Mouse (Mus musculus) stomach, embryonic 14.5 days (tissue): ENCODE data around the gene Ntng2. TPM values are rescaled to one million over a fixed set of nuclear protein-coding genes. Genes with fewer than 3 reads are reported as not detected.

ENCODE experiments used
- ATAC-seq: fragments of 200-750 bp; cut with Nextera tagmentation; 2 replicates; pipeline ENCODE4 v1.8.0; 2017; ENCODE audit warnings: low read depth, moderate TSS enrichment; ENCODE audit not compliant: insufficient number of reproducible peaks, insufficient read depth, low FRiP score
- H3K27ac ChIP-seq: fragments of 300-500 bp; sonication (generic); 2 replicates; pipeline ENCODE4 v1.5.1; 2014; ENCODE audit warnings: mild to moderate bottlenecking, low read length, moderate library complexity, mixed read lengths
- H3K27me3 ChIP-seq: fragments of 300-500 bp; sonication (generic); 2 replicates; pipeline ENCODE4 v1.6.1; 2014; ENCODE audit warnings: low read length, control low read depth, mixed read lengths; ENCODE audit not compliant: control insufficient read depth, insufficient read depth
- H3K36me3 ChIP-seq: fragments of 300-500 bp; sonication (generic); 2 replicates; pipeline ENCODE4 v1.6.1; 2014; ENCODE audit warnings: mild to moderate bottlenecking, control low read depth, low read length, moderate library complexity, mixed read lengths; ENCODE audit not compliant: control insufficient read depth, insufficient read depth
- H3K4me1 ChIP-seq: fragments of 300-500 bp; sonication (generic); 2 replicates; pipeline ENCODE4 v1.6.1; 2014; ENCODE audit warnings: low read length, control low read depth, mixed read lengths; ENCODE audit not compliant: control insufficient read depth, insufficient read depth
- H3K4me2 ChIP-seq: fragments of 300-500 bp; sonication (generic); replicated peaks from 2 replicates; pipeline ENCODE4 v1.6.1; 2014; ENCODE audit warnings: low read depth, low read length, control low read depth
- H3K4me3 ChIP-seq: fragments of 300-500 bp; sonication (generic); 2 replicates; pipeline ENCODE4 v1.5.1; 2014; ENCODE audit warnings: low read depth, low read length, control low read depth
- H3K9ac ChIP-seq: fragments of 300-500 bp; sonication (generic); replicated peaks from 2 replicates; pipeline ENCODE4 v1.6.1; 2014; ENCODE audit warnings: low read depth, mild to moderate bottlenecking, control low read depth, low read length, moderate library complexity, mixed read lengths
- H3K9me3 ChIP-seq: fragments of 300-500 bp; sonication (generic); 2 replicates; pipeline ENCODE4 v1.6.1; 2016; ENCODE audit warnings: low read depth, low read length, control low read depth; ENCODE audit not compliant: control insufficient read depth
- WGBS: fragments of 180-500 bp; shearing (Covaris S2); extraction: QIAGEN DNeasy Blood & Tissue Kit; methylation state at CpG from one replicate; pipeline ENCODE4 v1.1.7; 2014; 5-methylcytosine and 5-hydroxymethylcytosine counted together
- polyA plus RNA-seq: library from polyadenylated mRNA; unstranded; fragments of >200 nt; fragmentation: Nextera tagmentation; extraction: Ambion mirVana; gene quantifications from 2 replicates; pipeline ENCODE4 v1.2.1, GENCODE M21; 2014

Gene Ntng2
- polyA plus RNA-seq, 1 experiment from 2014 or later = 0.49 TPM

GRCm38 (mm10) chr2:29247386-29247785 lies 5.4 kb downstream of the Ntng2 start:
- H3K4me3 ChIP-seq = no peak overlapping the region
- 67% methylated on average over 2 of the region's 2 CpGs for WGBS
- H3K4me2 ChIP-seq = no peak overlapping the region
- no peaks in the 10 kb centered on the region for H3K36me3 ChIP-seq
- H3K4me1 ChIP-seq = peaks cover 16% of the 10 kb centered on the region; the same call in 1 of the 2 replicates
- H3K27ac ChIP-seq = no peak overlapping the region
- H3K9ac ChIP-seq = no peak overlapping the region
- H3K9me3 ChIP-seq = peaks cover 4% of the 10 kb centered on the region; the same call in 1 of the 2 replicates
- H3K27me3 ChIP-seq = peaks cover 30% of the 10 kb centered on the region
- ATAC-seq = no peak

GRCm38 (mm10) chr2:29246891-29247290 lies 5.9 kb downstream of the Ntng2 start:
- Histone ChIP-seq H3K4me2 (no peak overlapping the region), H3K27me3 (peaks cover 27% of the 10 kb centered on the region), H3K27ac (no peak overlapping the region), H3K4me3 (no peak overlapping the region), H3K36me3 (no peaks in the 10 kb centered on the region), H3K9me3 (peaks cover 4% of the 10 kb centered on the region; the same call in 1 of the 2 replicates), H3K4me1 (peaks cover 16% of the 10 kb centered on the region; the same call in 1 of the 2 replicates), H3K9ac (no peak overlapping the region)
- WGBS = 71% methylated on average over 7 of the region's 7 CpGs
- ATAC-seq = no peak

- no peak overlapping the region for H3K27ac ChIP-seq
- H3K4me1 ChIP-seq = peaks cover 10% of the 10 kb centered on the region; the same call in 1 of the 2 replicates
- H3K9me3 ChIP-seq = peaks cover 4% of the 10 kb centered on the region; the same call in 1 of the 2 replicates
- H3K4me3 ChIP-seq = no peak overlapping the region
- H3K36me3 ChIP-seq = no peaks in the 10 kb centered on the region
- H3K27me3 ChIP-seq = peaks cover 22% of the 10 kb centered on the region
- no peak overlapping the region for H3K4me2 ChIP-seq
- H3K9ac ChIP-seq = no peak overlapping the region
- ATAC-seq = no peak
- 49% methylated on average over 3 of the region's 3 CpGs for WGBS
Measured at GRCm38 (mm10) chr2:29246275-29246674, 6.5 kb downstream of the Ntng2 start.

- no peaks in the 10 kb centered on the region for H3K36me3 ChIP-seq
- H3K27me3 ChIP-seq = peaks cover 20% of the 10 kb centered on the region
- H3K4me3 ChIP-seq = no peak overlapping the region
- peaks cover 4% of the 10 kb centered on the region; the same call in 1 of the 2 replicates for H3K4me1 ChIP-seq
- H3K4me2 ChIP-seq = no peak overlapping the region
- WGBS = 39% methylated on average over 10 of the region's 10 CpGs
- no peak overlapping the region for H3K9ac ChIP-seq
- peaks cover 4% of the 10 kb centered on the region; the same call in 1 of the 2 replicates for H3K9me3 ChIP-seq
- no peak overlapping the region for H3K27ac ChIP-seq
- no peak for ATAC-seq
Measured at GRCm38 (mm10) chr2:29245341-29245779, 7.4 kb downstream of the Ntng2 start.

GRCm38 (mm10) chr2:29239329-29239728 lies 13.5 kb downstream of the Ntng2 start:
- 66% methylated on average over 17 of the region's 17 CpGs for WGBS
- Histone ChIP-seq H3K9me3 (peaks cover 4% of the 10 kb centered on the region; the same call in 1 of the 2 replicates), H3K4me3 (no peak overlapping the region), H3K9ac (no peak overlapping the region), H3K4me1 (no peaks in the 10 kb centered on the region), H3K27ac (no peak overlapping the region), H3K27me3 (no peaks in the 10 kb centered on the region), H3K4me2 (no peak overlapping the region), H3K36me3 (no peaks in the 10 kb centered on the region)
- no peak for ATAC-seq

DNA sequence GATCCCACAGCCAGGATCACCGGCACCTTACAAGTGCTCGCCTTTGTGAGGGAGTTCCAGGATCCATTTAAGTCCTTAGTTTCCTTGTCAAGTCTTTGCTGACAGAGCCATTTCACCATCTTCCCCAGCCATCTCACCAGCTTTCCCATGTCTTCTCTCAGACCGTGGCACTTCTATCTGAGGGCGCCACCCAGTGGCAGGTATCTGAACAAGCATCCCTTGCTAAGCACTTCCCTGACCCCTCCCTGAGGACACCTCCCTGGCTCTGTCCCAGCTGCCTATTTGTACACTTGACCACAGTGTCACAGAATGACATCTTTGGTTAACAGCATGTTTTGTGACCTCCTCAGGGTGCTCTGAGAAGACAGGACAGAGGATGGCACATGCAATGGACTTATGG lies 15.2 kb downstream of the Ntng2 start:
- no peaks in the 10 kb centered on the region for H3K27me3 ChIP-seq
- H3K4me3 ChIP-seq = no peak overlapping the region
- no peak for ATAC-seq
- H3K36me3 ChIP-seq = no peaks in the 10 kb centered on the region
- H3K27ac ChIP-seq = no peak overlapping the region
- 23% methylated on average over 4 of the region's 4 CpGs for WGBS
- no peak overlapping the region for H3K9ac ChIP-seq
- no peak overlapping the region for H3K4me2 ChIP-seq
- no peaks in the 10 kb centered on the region for H3K4me1 ChIP-seq
- H3K9me3 ChIP-seq = no peaks in the 10 kb centered on the region

GRCm38 (mm10) chr2:29235811-29236210 lies 17.0 kb downstream of the Ntng2 start:
- Histone ChIP-seq H3K9me3 (no peaks in the 10 kb centered on the region), H3K4me3 (no peak overlapping the region), H3K36me3 (no peaks in the 10 kb centered on the region), H3K27me3 (no peaks in the 10 kb centered on the region), H3K4me1 (no peaks in the 10 kb centered on the region), H3K4me2 (no peak overlapping the region), H3K27ac (no peak overlapping the region), H3K9ac (no peak overlapping the region)
- ATAC-seq = no peak
- WGBS = 72% methylated on average over 7 of the region's 7 CpGs

DNA sequence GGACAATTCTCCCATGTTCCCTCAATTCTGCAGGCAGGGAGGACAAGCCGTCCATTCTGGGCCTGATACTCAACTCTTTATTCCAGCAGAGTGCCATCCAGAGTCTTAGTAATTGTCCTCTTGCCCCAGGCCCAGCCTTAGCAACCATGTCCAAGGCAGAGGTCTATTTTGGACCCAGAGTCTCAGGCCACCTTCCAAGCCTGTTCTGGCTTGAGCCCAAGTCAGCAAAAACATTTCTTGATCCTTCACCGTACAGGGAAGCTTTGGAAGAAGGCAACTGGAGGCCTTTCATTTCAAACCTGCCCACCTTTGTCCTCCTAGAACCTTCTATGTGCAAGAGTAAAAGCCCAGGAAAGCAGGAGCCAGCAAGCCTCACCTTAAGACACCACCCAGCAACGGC lies 17.8 kb downstream of the Ntng2 start:
- Histone ChIP-seq H3K4me3 (no peak overlapping the region), H3K27me3 (no peaks in the 10 kb centered on the region), H3K9me3 (no peaks in the 10 kb centered on the region), H3K4me2 (no peak overlapping the region), H3K27ac (no peak overlapping the region), H3K36me3 (no peaks in the 10 kb centered on the region), H3K9ac (no peak overlapping the region), H3K4me1 (no peaks in the 10 kb centered on the region)
- 61% methylated on average over 3 of the region's 3 CpGs for WGBS
- no peak for ATAC-seq

- no peak overlapping the region for H3K4me3 ChIP-seq
- no peaks in the 10 kb centered on the region for H3K9me3 ChIP-seq
- 78% methylated on average over 4 of the region's 4 CpGs for WGBS
- no peak overlapping the region for H3K27ac ChIP-seq
- no peaks in the 10 kb centered on the region for H3K36me3 ChIP-seq
- H3K9ac ChIP-seq = no peak overlapping the region
- no peaks in the 10 kb centered on the region for H3K4me1 ChIP-seq
- H3K27me3 ChIP-seq = no peaks in the 10 kb centered on the region
- ATAC-seq = no peak
- H3K4me2 ChIP-seq = no peak overlapping the region
Measured at GRCm38 (mm10) chr2:29234002-29234401, 18.8 kb downstream of the Ntng2 start.
